In the genomic region with DNA sequence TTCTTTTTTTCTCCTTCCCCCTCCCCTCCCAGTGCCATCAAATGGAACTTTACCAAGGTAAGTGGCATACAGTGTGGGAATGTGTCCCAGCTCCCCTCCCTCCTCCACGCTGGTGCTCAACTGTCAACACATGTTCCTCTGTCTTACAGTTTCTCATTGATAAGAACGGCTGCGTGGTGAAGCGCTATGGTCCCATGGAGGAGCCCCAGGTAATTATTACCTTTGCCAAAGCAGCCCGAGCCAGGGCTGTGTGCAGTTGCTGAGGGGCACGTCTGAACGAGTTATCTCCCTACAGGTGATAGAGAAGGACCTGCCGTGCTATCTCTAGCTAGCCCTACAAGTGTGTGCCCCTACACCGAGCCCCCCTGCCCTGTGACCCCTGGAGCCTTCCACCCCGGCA, we compare ENCODE assay signal across 10 mouse cellular contexts. TPM values are rescaled to one million over a fixed set of nuclear protein-coding genes. Genes with fewer than 3 reads are reported as not detected.
DNase-seq lines count a peak whose midpoint lies in the region; ATAC-seq and TF ChIP-seq lines count a peak whose summit lies in the region.
"Had no signal": no experiment of that assay in that cellular context is flagged by ENCODE, and none has a peak within 500 bp of the region (broad histone marks: within the 10 kb centered on the region; RNA-seq: fewer than 3 reads in every experiment).

No protein-coding gene starts in this region.

- H3K4me1 ChIP-seq in forebrain, postnatal 0 days (ENCODE audit: insufficient read depth), result peaks cover 7% of the 10 kb centered on the region; the same call in 1 of the 2 replicates
- H3K4me1 ChIP-seq in forebrain, embryonic 11.5 days (replicated peaks; ENCODE audit: control insufficient read depth, insufficient read depth, low read length), result peaks cover 10% of the 10 kb centered on the region; the same call in 1 of the 2 replicates
- H3K4me1 ChIP-seq in limb, embryonic 12.5 days (replicated peaks), result peaks cover 18% of the 10 kb centered on the region
- H3K4me1 ChIP-seq in limb, embryonic 10.5 days, result peaks cover 49% of the 10 kb centered on the region
- H3K4me1 ChIP-seq in G1E (ENCODE audit: insufficient read depth, low read depth, low read length), result peaks cover 71% of the 10 kb centered on the region
- peaks cover 47% of the 10 kb centered on the region for H3K4me1 ChIP-seq in liver, embryonic 12.5 days

- no peak for TF ChIP-seq CTCF in forebrain, postnatal 0 days (IDR thresholded peaks at IDR 0.05; ENCODE audit: low read depth)
- no peak for TF ChIP-seq CTCF in G1E (IDR thresholded peaks at IDR 0.05; ENCODE audit: low read depth, low read length)

- no peak overlapping the region for H3K9ac ChIP-seq in forebrain, postnatal 0 days
- H3K9ac ChIP-seq in forebrain, embryonic 11.5 days (ENCODE audit: low read length), result no peak overlapping the region
- H3K9ac ChIP-seq in limb, embryonic 12.5 days (replicated peaks), result no peak overlapping the region; the same call in 1 of the 2 replicates
- H3K9ac ChIP-seq in liver, embryonic 12.5 days, result peak overlapping the region; percentile 100
- H3K9ac ChIP-seq: limb, embryonic 15.5 days had no signal

- no peak for DNase-seq in forebrain, postnatal 0 days
- DNase-seq in forebrain, embryonic 11.5 days (ENCODE audit: low spot score), result no peak
- no peak for DNase-seq in limb, embryonic 10.5 days (ENCODE audit: low spot score)
- DNase-seq in G1E (ENCODE audit: low spot score), result no peak
- DNase-seq in left cerebral cortex, postnatal 14 days (ENCODE audit: low spot score in 2 of 2), result no peak
- no peak for DNase-seq in Muller cell, postnatal 12 days (ENCODE audit: inconsistent ontology term)
- DNase-seq: thymus, adult 18-20 months had no signal

- no peak for ATAC-seq in forebrain, postnatal 0 days
- no peak for ATAC-seq in forebrain, embryonic 11.5 days (replicated peaks; ENCODE audit: low FRiP score)
- no peak for ATAC-seq in limb, embryonic 12.5 days (ENCODE audit: insufficient number of reproducible peaks, insufficient read depth, low FRiP score, low TSS enrichment, low read depth)
- no peak for ATAC-seq in G1E (ENCODE audit: extremely low read depth, insufficient number of reproducible peaks, low FRiP score, poor library complexity, severe bottlenecking)
- no peak for ATAC-seq in liver, embryonic 12.5 days

- no peaks in the 10 kb centered on the region for H3K9me3 ChIP-seq in forebrain, postnatal 0 days (ENCODE audit: low read length)
- H3K9me3 ChIP-seq in forebrain, embryonic 11.5 days (ENCODE audit: control insufficient read depth, low read length), result no peaks in the 10 kb centered on the region
- no peaks in the 10 kb centered on the region for H3K9me3 ChIP-seq in limb, embryonic 12.5 days
- no peaks in the 10 kb centered on the region for H3K9me3 ChIP-seq in limb, embryonic 10.5 days (replicated peaks)
- H3K9me3 ChIP-seq in G1E (replicated peaks), result no peaks in the 10 kb centered on the region
- no peaks in the 10 kb centered on the region for H3K9me3 ChIP-seq in liver, embryonic 12.5 days (replicated peaks)
- H3K9me3 ChIP-seq: limb, embryonic 15.5 days had no signal

- intact Hi-C loops in left cerebral cortex, postnatal 14 days (cut with DNase I), result no loop called here

- no peak overlapping the region for H3K4me3 ChIP-seq in forebrain, postnatal 0 days (ENCODE audit: low read depth, low read length)
- no peak overlapping the region for H3K4me3 ChIP-seq in forebrain, embryonic 11.5 days (ENCODE audit: low read depth, low read length)
- no peak overlapping the region for H3K4me3 ChIP-seq in limb, embryonic 12.5 days (replicated peaks)
- no peak overlapping the region for H3K4me3 ChIP-seq in limb, embryonic 10.5 days
- H3K4me3 ChIP-seq in G1E (ENCODE audit: low read depth, low read length), result peak overlapping the region; percentile 85; the same call in 1 of the 2 replicates
- H3K4me3 ChIP-seq in liver, embryonic 12.5 days, result peak overlapping the region; percentile 94; the same call in 1 of the 2 replicates

- H3K27me3 ChIP-seq in forebrain, postnatal 0 days (ENCODE audit: insufficient read depth, low read length), result no peaks in the 10 kb centered on the region
- no peaks in the 10 kb centered on the region for H3K27me3 ChIP-seq in forebrain, embryonic 11.5 days (ENCODE audit: control insufficient read depth, insufficient read depth, low read length)
- no peaks in the 10 kb centered on the region for H3K27me3 ChIP-seq in limb, embryonic 12.5 days
- H3K27me3 ChIP-seq in limb, embryonic 10.5 days (ENCODE audit: low read depth, poor library complexity, severe bottlenecking), result no peaks in the 10 kb centered on the region
- H3K27me3 ChIP-seq in G1E (ENCODE audit: insufficient read depth, low read length), result no peaks in the 10 kb centered on the region; the same call in 1 of the 2 replicates
- H3K27me3 ChIP-seq in liver, embryonic 12.5 days (replicated peaks), result no peaks in the 10 kb centered on the region
- H3K27me3 ChIP-seq: limb, embryonic 15.5 days had no signal

- 89% methylated on average over 9 of the region's 10 CpGs for WGBS in forebrain, postnatal 0 days
- 89% methylated on average over 8 of the region's 10 CpGs for WGBS in forebrain, embryonic 11.5 days
- 85% methylated on average over 10 of the region's 10 CpGs for WGBS in limb, embryonic 12.5 days
- 81% methylated on average over 10 of the region's 10 CpGs for WGBS in limb, embryonic 10.5 days
- 46% methylated on average over 9 of the region's 10 CpGs for WGBS in liver, embryonic 12.5 days (ENCODE audit: insufficient replicate concordance)

- peak overlapping the region; percentile 77; the same call in 1 of the 2 replicates for H3K4me2 ChIP-seq in forebrain, postnatal 0 days (ENCODE audit: low read depth)
- H3K4me2 ChIP-seq in forebrain, embryonic 11.5 days (ENCODE audit: low read depth, low read length, severe bottlenecking), result no peak overlapping the region
- 0 out of 2 replicates have a peak overlapping the region, but pooled peaks have one; percentile 77 for H3K4me2 ChIP-seq in limb, embryonic 12.5 days
- H3K4me2 ChIP-seq in liver, embryonic 12.5 days, result peak overlapping the region; percentile 95

- no peak overlapping the region for H3K27ac ChIP-seq in forebrain, postnatal 0 days (ENCODE audit: low read depth, low read length)
- H3K27ac ChIP-seq in forebrain, embryonic 11.5 days (ENCODE audit: low read depth, low read length), result no peak overlapping the region
- no peak overlapping the region for H3K27ac ChIP-seq in limb, embryonic 12.5 days
- H3K27ac ChIP-seq in limb, embryonic 10.5 days, result no peak overlapping the region
- H3K27ac ChIP-seq in liver, embryonic 12.5 days, result peak overlapping the region; percentile 99
- H3K27ac ChIP-seq: limb, embryonic 15.5 days had no signal

- peaks cover 46% of the 10 kb centered on the region for H3K36me3 ChIP-seq in forebrain, postnatal 0 days (ENCODE audit: insufficient read depth)
- no peaks in the 10 kb centered on the region; the same call in 1 of the 2 replicates for H3K36me3 ChIP-seq in forebrain, embryonic 11.5 days (ENCODE audit: control insufficient read depth, insufficient read depth, low read length)
- H3K36me3 ChIP-seq in limb, embryonic 12.5 days, result peaks cover 58% of the 10 kb centered on the region
- H3K36me3 ChIP-seq in limb, embryonic 10.5 days, result peaks cover 57% of the 10 kb centered on the region
- H3K36me3 ChIP-seq in G1E (replicated peaks), result peaks cover 64% of the 10 kb centered on the region
- H3K36me3 ChIP-seq in liver, embryonic 12.5 days, result peaks cover 59% of the 10 kb centered on the region

RNA-seq across cellular contexts. Expression of a gene that starts 8.9 kb away (rescaled TPM):
- 401 and 478 TPM in 2 replicates for total RNA-seq in forebrain, postnatal 0 days (2014; rRNA removed)
- polyA plus RNA-seq in forebrain, postnatal 0 days (2015; fragmentation: Nextera tagmentation; extraction: Ambion mirVana), result 644 and 800 TPM in 2 replicates
- polyA plus RNA-seq in forebrain, embryonic 11.5 days (2014; fragmentation: Nextera tagmentation; extraction: Ambion mirVana), result 506 and 516 TPM in 2 replicates
- 463 and 494 TPM in 2 replicates for polyA plus RNA-seq in limb, embryonic 12.5 days (2016; fragmentation: Nextera tagmentation; extraction: Ambion mirVana)
- polyA plus RNA-seq in limb, embryonic 10.5 days (2016; fragmentation: Nextera tagmentation; extraction: Ambion mirVana), result 589 and 631 TPM in 2 replicates
- total RNA-seq in G1E (2014; fragmentation: Nextera tagmentation), result 274 and 290 TPM in 2 replicates
- 767 and 808 TPM in 2 replicates for total RNA-seq in G1E (2017)
- polyA plus RNA-seq in G1E (2012), result 1,138 and 1,173 TPM in 2 replicates
- 682 and 685 TPM in 2 replicates for polyA plus RNA-seq in liver, embryonic 12.5 days (2016; fragmentation: Nextera tagmentation; extraction: Ambion mirVana)
- total RNA-seq in left cerebral cortex, postnatal 14 days (2021), result 100 to 1,000 TPM; 462 to 482 TPM

RNA-seq across cellular contexts. Expression of a gene that starts 16.3 kb away (rescaled TPM):
- 104 and 129 TPM in 2 replicates for total RNA-seq in forebrain, postnatal 0 days (2014; rRNA removed)
- polyA plus RNA-seq in forebrain, postnatal 0 days (2015; fragmentation: Nextera tagmentation; extraction: Ambion mirVana), result 168 and 184 TPM in 2 replicates
- 217 and 243 TPM in 2 replicates for polyA plus RNA-seq in forebrain, embryonic 11.5 days (2014; fragmentation: Nextera tagmentation; extraction: Ambion mirVana)
- polyA plus RNA-seq in limb, embryonic 12.5 days (2016; fragmentation: Nextera tagmentation; extraction: Ambion mirVana), result 241 and 251 TPM in 2 replicates
- polyA plus RNA-seq in limb, embryonic 10.5 days (2016; fragmentation: Nextera tagmentation; extraction: Ambion mirVana), result 319 and 357 TPM in 2 replicates
- total RNA-seq in G1E (2014; fragmentation: Nextera tagmentation) (74.3 and 90.2 TPM in 2 replicates), G1E (2017) (54.6 TPM in 2 replicates)
- polyA plus RNA-seq in G1E (2012), result 148 and 206 TPM in 2 replicates
- 142 and 147 TPM in 2 replicates for polyA plus RNA-seq in liver, embryonic 12.5 days (2016; fragmentation: Nextera tagmentation; extraction: Ambion mirVana)
- 10 to 100 TPM; 66.9 to 68.9 TPM for total RNA-seq in left cerebral cortex, postnatal 14 days (2021)

RNA-seq across cellular contexts. Expression of a gene that starts 39.4 kb away (rescaled TPM):
- total RNA-seq in forebrain, postnatal 0 days (2014; rRNA removed), result 2.3 and 2.4 TPM in 2 replicates
- 1.2 and 1.7 TPM in 2 replicates for polyA plus RNA-seq in forebrain, postnatal 0 days (2015; fragmentation: Nextera tagmentation; extraction: Ambion mirVana)
- 4.6 and 4.9 TPM in 2 replicates for polyA plus RNA-seq in forebrain, embryonic 11.5 days (2014; fragmentation: Nextera tagmentation; extraction: Ambion mirVana)
- polyA plus RNA-seq in limb, embryonic 12.5 days (2016; fragmentation: Nextera tagmentation; extraction: Ambion mirVana), result 12.5 and 12.6 TPM in 2 replicates
- polyA plus RNA-seq in limb, embryonic 10.5 days (2016; fragmentation: Nextera tagmentation; extraction: Ambion mirVana), result 14.9 and 15.5 TPM in 2 replicates
- total RNA-seq in G1E (2014; fragmentation: Nextera tagmentation) (56.7 and 59.4 TPM in 2 replicates), G1E (2017) (104 and 113 TPM in 2 replicates)
- 179 and 186 TPM in 2 replicates for polyA plus RNA-seq in G1E (2012)
- polyA plus RNA-seq in liver, embryonic 12.5 days (2016; fragmentation: Nextera tagmentation; extraction: Ambion mirVana), result 22.3 and 22.8 TPM in 2 replicates
- total RNA-seq in left cerebral cortex, postnatal 14 days (2021), result 1 to 10 TPM; 3.3 to 4.0 TPM

RNA-seq across cellular contexts. Expression of a gene that starts 49.5 kb away (rescaled TPM):
- total RNA-seq in forebrain, postnatal 0 days (2014; rRNA removed), result 19.2 and 24.2 TPM in 2 replicates
- polyA plus RNA-seq in forebrain, postnatal 0 days (2015; fragmentation: Nextera tagmentation; extraction: Ambion mirVana), result 4.6 and 6.8 TPM in 2 replicates
- polyA plus RNA-seq in forebrain, embryonic 11.5 days (2014; fragmentation: Nextera tagmentation; extraction: Ambion mirVana), result 12.5 and 13.6 TPM in 2 replicates
- polyA plus RNA-seq in limb, embryonic 12.5 days (2016; fragmentation: Nextera tagmentation; extraction: Ambion mirVana), result 13.9 and 14.4 TPM in 2 replicates
- 17.1 and 18.4 TPM in 2 replicates for polyA plus RNA-seq in limb, embryonic 10.5 days (2016; fragmentation: Nextera tagmentation; extraction: Ambion mirVana)
- 24.7 and 34.2 TPM in 2 replicates for total RNA-seq in G1E (2014; fragmentation: Nextera tagmentation)
- 18.0 and 18.1 TPM in 2 replicates for total RNA-seq in G1E (2017)
- polyA plus RNA-seq in G1E (2012), result 34.8 and 37.4 TPM in 2 replicates
- 15.0 and 15.4 TPM in 2 replicates for polyA plus RNA-seq in liver, embryonic 12.5 days (2016; fragmentation: Nextera tagmentation; extraction: Ambion mirVana)
- total RNA-seq in left cerebral cortex, postnatal 14 days (2021), result 10 to 100 TPM; 19.2 to 19.3 TPM

RNA-seq across cellular contexts. Expression of a gene that starts 59.6 kb away (rescaled TPM):
- total RNA-seq in forebrain, postnatal 0 days (2014; rRNA removed), result 6.1 and 6.2 TPM in 2 replicates
- polyA plus RNA-seq in forebrain, postnatal 0 days (2015; fragmentation: Nextera tagmentation; extraction: Ambion mirVana), result 1.1 TPM in 2 replicates
- 3.4 and 3.9 TPM in 2 replicates for polyA plus RNA-seq in forebrain, embryonic 11.5 days (2014; fragmentation: Nextera tagmentation; extraction: Ambion mirVana)
- 2.1 and 2.3 TPM in 2 replicates for polyA plus RNA-seq in limb, embryonic 12.5 days (2016; fragmentation: Nextera tagmentation; extraction: Ambion mirVana)
- polyA plus RNA-seq in limb, embryonic 10.5 days (2016; fragmentation: Nextera tagmentation; extraction: Ambion mirVana), result 2.0 and 2.3 TPM in 2 replicates
- total RNA-seq in G1E (2014; fragmentation: Nextera tagmentation) (17.4 and 35.9 TPM in 2 replicates), G1E (2017) (12.1 and 15.2 TPM in 2 replicates)
- 21.1 and 21.6 TPM in 2 replicates for polyA plus RNA-seq in G1E (2012)
- polyA plus RNA-seq in liver, embryonic 12.5 days (2016; fragmentation: Nextera tagmentation; extraction: Ambion mirVana), result 10.5 and 12.1 TPM in 2 replicates
- 10 to 100 TPM; 10.9 TPM for total RNA-seq in left cerebral cortex, postnatal 14 days (2021)

Comparison
In these comparisons a context has a peak if more than half of its experiments do, and no peak if none do; other contexts are left out.
1. H3K4me3 ChIP-seq: peak in G1E (single experiment) and liver, embryonic 12.5 days (single experiment); none in forebrain, postnatal 0 days (single experiment), forebrain, embryonic 11.5 days (single experiment), limb, embryonic 12.5 days (single experiment) and limb, embryonic 10.5 days (single experiment).